ENCODE assay signal across 8 mouse cellular contexts in the genomic region with DNA sequence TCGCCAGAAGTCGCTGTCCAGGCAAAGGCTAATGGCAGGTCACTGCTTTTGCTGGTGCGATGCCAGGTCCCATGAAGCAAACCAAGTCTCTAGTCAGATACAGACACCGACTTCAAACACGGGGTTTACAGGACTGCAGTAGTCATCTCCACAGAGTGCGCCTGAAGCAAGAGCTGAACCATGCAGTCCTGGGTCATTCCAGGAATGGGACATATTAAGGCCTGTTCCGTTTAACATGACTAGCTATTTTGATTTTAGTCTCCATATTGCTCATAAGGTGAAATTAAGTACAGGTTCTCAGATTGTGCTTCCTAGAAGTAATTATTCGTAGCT. TPM values are rescaled to one million over a fixed set of nuclear protein-coding genes. Genes with fewer than 3 reads are reported as not detected.
DNase-seq lines count a peak whose midpoint lies in the region; ATAC-seq and TF ChIP-seq lines count a peak whose summit lies in the region.

No protein-coding gene starts in this region.

- H3K27me3 ChIP-seq in kidney, embryonic 15.5 days, result no peaks in the 10 kb centered on the region
- no peaks in the 10 kb centered on the region for H3K27me3 ChIP-seq in hindbrain, embryonic 15.5 days
- H3K27me3 ChIP-seq in midbrain, embryonic 13.5 days, result no peaks in the 10 kb centered on the region

- H3K27ac ChIP-seq in kidney, embryonic 15.5 days, result peak overlapping the region; percentile 93
- H3K27ac ChIP-seq in bone marrow macrophage, adult 2 months (ENCODE audit: insufficient read depth, low read depth, low read length), result peak overlapping the region; percentile 47
- peak overlapping the region; percentile 93 for H3K27ac ChIP-seq in hindbrain, embryonic 15.5 days (replicated peaks)
- H3K27ac ChIP-seq in midbrain, embryonic 13.5 days, result peak overlapping the region; percentile 97

- H3K4me3 ChIP-seq in kidney, embryonic 15.5 days (replicated peaks), result peak overlapping the region; percentile 71
- peak overlapping the region; percentile 37 for H3K4me3 ChIP-seq in bone marrow macrophage, adult 2 months (ENCODE audit: insufficient read depth, low read length)
- peak overlapping the region; percentile 73 for H3K4me3 ChIP-seq in hindbrain, embryonic 15.5 days
- H3K4me3 ChIP-seq in midbrain, embryonic 13.5 days (replicated peaks), result peak overlapping the region; percentile 74

- 36% methylated on average over 8 of the region's 8 CpGs for WGBS in kidney, embryonic 15.5 days
- WGBS in hindbrain, embryonic 15.5 days, result 38% methylated on average over 8 of the region's 8 CpGs
- WGBS in midbrain, embryonic 13.5 days, result 38% methylated on average over 8 of the region's 8 CpGs

- H3K9me3 ChIP-seq in kidney, embryonic 15.5 days (replicated peaks), result no peaks in the 10 kb centered on the region
- H3K9me3 ChIP-seq in hindbrain, embryonic 15.5 days, result no peaks in the 10 kb centered on the region
- no peaks in the 10 kb centered on the region for H3K9me3 ChIP-seq in midbrain, embryonic 13.5 days

- no peak for ATAC-seq in kidney, embryonic 15.5 days (replicated peaks; ENCODE audit: low FRiP score)
- ATAC-seq in hindbrain, embryonic 15.5 days (ENCODE audit: low FRiP score, low read depth), result peak; percentile 88
- ATAC-seq in midbrain, embryonic 13.5 days, result peak; percentile 89
- ATAC-seq in monocyte, adult 5-6 weeks (replicated peaks; ENCODE audit: insufficient number of reproducible peaks, low FRiP score, low TSS enrichment, poor library complexity, severe bottlenecking), result no peak

- H3K36me3 ChIP-seq in kidney, embryonic 15.5 days, result peaks cover 5% of the 10 kb centered on the region
- H3K36me3 ChIP-seq in hindbrain, embryonic 15.5 days, result 0 out of 2 replicates have a peak, but pooled peaks cover 1% of the 10 kb centered on the region
- H3K36me3 ChIP-seq in midbrain, embryonic 13.5 days, result peaks cover 1% of the 10 kb centered on the region

- DNase-seq in kidney, adult 11 months, result no peak
- no peak for DNase-seq in layer of hippocampus, postnatal 10 days (ENCODE audit: low spot score in 2 of 2)
- DNase-seq in cerebellum, adult 8-10 months, result no peak

- TF ChIP-seq POLR2A in bone marrow macrophage, adult 2 months (IDR thresholded peaks at IDR 0.05; ENCODE audit: borderline replicate concordance, low read depth, low read length), result no peak

- H3K4me2 ChIP-seq in kidney, embryonic 15.5 days, result peak overlapping the region; percentile 64
- peak overlapping the region; percentile 66 for H3K4me2 ChIP-seq in hindbrain, embryonic 15.5 days
- peak overlapping the region; percentile 60 for H3K4me2 ChIP-seq in midbrain, embryonic 13.5 days (replicated peaks)

- H3K4me1 ChIP-seq in kidney, embryonic 15.5 days, result peaks cover 20% of the 10 kb centered on the region
- peaks cover 10% of the 10 kb centered on the region for H3K4me1 ChIP-seq in bone marrow macrophage, adult 2 months (ENCODE audit: control insufficient read depth, insufficient read depth, low read length)
- peaks cover 23% of the 10 kb centered on the region for H3K4me1 ChIP-seq in hindbrain, embryonic 15.5 days (replicated peaks)
- peaks cover 24% of the 10 kb centered on the region for H3K4me1 ChIP-seq in midbrain, embryonic 13.5 days (replicated peaks)

- H3K9ac ChIP-seq in kidney, embryonic 15.5 days, result peak overlapping the region; percentile 15; the same call in 1 of the 2 replicates
- H3K9ac ChIP-seq in hindbrain, embryonic 15.5 days, result peak overlapping the region; percentile 21; the same call in 1 of the 2 replicates
- peak overlapping the region; percentile 97 for H3K9ac ChIP-seq in midbrain, embryonic 13.5 days (replicated peaks)

- TF ChIP-seq CTCF in bone marrow macrophage, adult 2 months (IDR thresholded peaks at IDR 0.05; ENCODE audit: low read depth, low read length), result no peak

RNA-seq across cellular contexts. Expression of gene Amn1, which starts 0.4 kb away (rescaled TPM):
- polyA plus RNA-seq in kidney, embryonic 15.5 days (2015; fragmentation: Nextera tagmentation; extraction: Ambion mirVana), result 31.2 and 35.7 TPM in 2 replicates
- 14.7 and 18.1 TPM in 2 replicates for polyA plus RNA-seq in bone marrow macrophage, adult 2 months (2012; ENCODE audit: insufficient read depth, insufficient read length, missing spikeins)
- 99.8 and 101 TPM in 2 replicates for polyA plus RNA-seq in hindbrain, embryonic 15.5 days (2015; fragmentation: Nextera tagmentation; extraction: Ambion mirVana)
- polyA plus RNA-seq in midbrain, embryonic 13.5 days (2015; fragmentation: Nextera tagmentation; extraction: Ambion mirVana), result 119 and 126 TPM in 2 replicates
- 10 to 100 TPM; 39.8 to 41.7 TPM for total RNA-seq in layer of hippocampus, postnatal 10 days (2021)
- 21.7 to 34.0 TPM (median 25.1 TPM) in 3 replicates for total RNA-seq in monocyte, adult 5-6 weeks (2017)

RNA-seq across cellular contexts. Expression of gene Etfbkmt, which starts 49.2 kb away (rescaled TPM):
- 20.4 and 21.8 TPM in 2 replicates for polyA plus RNA-seq in kidney, embryonic 15.5 days (2015; fragmentation: Nextera tagmentation; extraction: Ambion mirVana)
- 5.8 and 9.0 TPM in 2 replicates for polyA plus RNA-seq in bone marrow macrophage, adult 2 months (2012; ENCODE audit: insufficient read depth, insufficient read length, missing spikeins)
- polyA plus RNA-seq in hindbrain, embryonic 15.5 days (2015; fragmentation: Nextera tagmentation; extraction: Ambion mirVana), result 7.3 and 8.2 TPM in 2 replicates
- 6.4 and 6.9 TPM in 2 replicates for polyA plus RNA-seq in midbrain, embryonic 13.5 days (2015; fragmentation: Nextera tagmentation; extraction: Ambion mirVana)
- total RNA-seq in layer of hippocampus, postnatal 10 days (2021), result 1 to 10 TPM; 2.6 to 3.3 TPM
- 10.0 to 19.5 TPM (median 13.3 TPM) in 3 replicates for total RNA-seq in monocyte, adult 5-6 weeks (2017)

RNA-seq across cellular contexts. Expression of gene Gm10203, which starts 58.9 kb away (rescaled TPM):
- polyA plus RNA-seq in kidney, embryonic 15.5 days (2015; fragmentation: Nextera tagmentation; extraction: Ambion mirVana), result not detected in 2 replicates
- polyA plus RNA-seq in bone marrow macrophage, adult 2 months (2012; ENCODE audit: insufficient read depth, insufficient read length, missing spikeins), result not detected in 2 replicates
- polyA plus RNA-seq in hindbrain, embryonic 15.5 days (2015; fragmentation: Nextera tagmentation; extraction: Ambion mirVana), result not detected in 2 replicates
- not detected in 2 replicates for polyA plus RNA-seq in midbrain, embryonic 13.5 days (2015; fragmentation: Nextera tagmentation; extraction: Ambion mirVana)
- total RNA-seq in layer of hippocampus, postnatal 10 days (2021), result not detected
- total RNA-seq in monocyte, adult 5-6 weeks (2017), result not detected in 3 replicates

Comparison
In these comparisons a context has a peak if more than half of its experiments do, and no peak if none do; other contexts are left out.
1. ATAC-seq: peak in hindbrain, embryonic 15.5 days (single experiment) and midbrain, embryonic 13.5 days (single experiment); none in kidney, embryonic 15.5 days (single experiment) and monocyte, adult 5-6 weeks (single experiment).
2. H3K27ac ChIP-seq: peak in every context shown above with its lines; median percentile 97 in midbrain, embryonic 13.5 days; 93 in kidney, embryonic 15.5 days; 93 in hindbrain, embryonic 15.5 days; 47 in bone marrow macrophage, adult 2 months.
3. H3K9ac ChIP-seq: peak in every context shown above with its lines; median percentile 97 in midbrain, embryonic 13.5 days; 21 in hindbrain, embryonic 15.5 days; 15 in kidney, embryonic 15.5 days.
4. Peak in every context shown above with its lines, with median percentiles within 50 percentile points of each other: H3K4me2 ChIP-seq and H3K4me3 ChIP-seq.